Mouse (Mus musculus): ENCODE data around the gene Pxk.

The Pxk gene

GRCm38 (mm10) chr14:8207105-8207504 is 109.1 kb downstream of the Pxk start:
- DNase-seq: peak; percentile 55 to 69

- DNase-seq: peak; percentile 14 to 29
These were observed 109.5 kb downstream of the Pxk start for GRCm38 (mm10) chr14:8207543-8207942.

GRCm38 (mm10) chr14:8208876-8209275 is 110.9 kb downstream of the Pxk start:
- peak; percentile 79 to 90 for DNase-seq

- DNase-seq: no peak
These were observed 111.9 kb downstream of the Pxk start for GRCm38 (mm10) chr14:8209896-8210295.

- no peak for DNase-seq
These were observed 115.0 kb downstream of the Pxk start for GRCm38 (mm10) chr14:8212996-8213395.

GRCm38 (mm10) chr14:8213803-8214224 is 115.8 kb downstream of the Pxk start, which contains the start of gene Kctd6:
TSS of gene Kctd6 (plus strand) at chr14:8214140.
- peak; percentile 100 for DNase-seq
